Mouse (Mus musculus) G1E (cell line): Measurements from ENCODE around the gene Fam180a.

Experiments
- CTCF ChIP-seq: IDR thresholded peaks from 2 replicates; pipeline ENCODE4 v1.5.1; 2012; ENCODE audit warnings: low read depth, low read length, inconsistent platforms, mixed read lengths
- GATA2 ChIP-seq: IDR thresholded peaks from 2 replicates; pipeline ENCODE4 v1.6.1; 2012; ENCODE audit warnings: low read depth, low read length, inconsistent platforms, borderline replicate concordance
- POLR2AphosphoS5 ChIP-seq: IDR thresholded peaks from 2 replicates; pipeline ENCODE4 v1.6.1; 2012; ENCODE audit warnings: low read depth, low read length, inconsistent platforms; ENCODE audit not compliant: insufficient replicate concordance
- TAL1 ChIP-seq: conservative IDR thresholded peaks from 2 replicates; pipeline ENCODE4 v1.6.1; 2012; ENCODE audit warnings: low read depth, low read length, inconsistent platforms, mixed read lengths

DNA sequence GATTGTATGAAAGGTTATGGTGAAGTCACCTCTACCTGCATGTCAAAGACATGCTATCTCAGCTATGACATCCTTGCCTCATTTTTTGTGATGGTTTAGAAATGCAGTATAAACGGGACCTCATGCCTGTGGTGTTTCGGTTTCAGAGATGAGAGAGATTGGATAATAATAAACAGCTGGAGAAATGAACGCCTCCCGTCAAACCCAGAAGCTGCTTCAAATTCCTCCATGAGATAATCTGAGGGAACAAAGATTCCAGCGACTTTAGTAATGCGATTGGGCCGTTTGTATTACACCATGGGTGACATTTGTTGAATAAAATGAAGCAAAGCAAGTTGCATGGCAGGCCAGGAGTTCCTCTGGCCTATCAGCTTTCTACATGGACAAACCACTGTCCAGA lies 16.5 kb downstream of the Fam180a start:
- TF ChIP-seq CTCF (no peak), TAL1 (no peak), POLR2AphosphoS5 (no peak), GATA2 (no peak)
